Mouse (Mus musculus) liver, postnatal 0 days (tissue): ENCODE results near the gene Ak5.
A peak's percentile ranks its signal among the peaks of the same experiment; 100 is the strongest.

ENCODE experiments used
- CTCF ChIP-seq: sonication (generic); IDR thresholded peaks from 2 replicates; pipeline ENCODE4 v1.5.1; 2016; ENCODE audit warnings: antibody characterized with exemption, low read depth
- EP300 ChIP-seq: IDR thresholded peaks from 2 replicates; pipeline ENCODE4 v1.6.1; 2016; ENCODE audit warnings: antibody characterized with exemption, low read depth, mild to moderate bottlenecking

GRCm38 (mm10) chr3:152477796-152478527 lies 190.2 kb downstream of the Ak5 start:
- peak; percentile 83 for TF ChIP-seq CTCF
- no peak for TF ChIP-seq EP300
